21 mouse cellular contexts compared by ENCODE assay signal in the genomic region with DNA sequence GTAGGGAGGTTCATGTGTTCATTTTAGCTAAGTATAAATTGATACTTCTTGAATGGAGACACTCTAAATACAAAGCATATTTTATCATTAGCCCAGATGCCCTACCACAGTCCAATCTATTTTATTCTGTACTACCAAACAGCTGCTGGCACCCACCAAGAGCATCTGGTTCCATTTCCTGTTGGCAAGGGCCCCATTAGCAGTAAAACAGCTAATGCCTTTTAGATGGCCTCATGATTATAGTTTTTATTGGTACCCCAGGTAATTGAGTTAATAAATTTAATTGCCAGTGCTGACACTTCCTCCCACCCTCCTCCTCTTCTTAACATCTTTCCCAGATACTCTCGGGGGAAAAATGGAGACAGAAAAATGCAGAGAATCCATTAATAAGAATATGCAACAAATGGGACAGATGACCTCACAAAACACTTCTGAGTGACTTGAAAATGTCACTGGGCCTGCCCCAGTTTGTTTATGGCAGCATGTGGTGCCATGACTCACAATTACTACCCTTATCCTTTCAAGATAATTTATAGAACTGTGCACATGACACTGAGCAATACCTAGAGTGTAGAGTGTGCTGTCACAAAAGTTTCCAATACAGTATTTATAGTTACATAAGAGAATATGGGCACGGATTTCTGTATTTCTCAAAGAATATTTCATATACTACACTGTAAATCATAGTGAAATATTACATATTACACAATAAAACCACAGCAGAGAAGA.
A peak's percentile ranks its signal among the peaks of the same experiment; 100 is the strongest.
DNase-seq lines count a peak whose midpoint lies in the region; ATAC-seq lines count a peak whose summit lies in the region.
"Had no signal": no experiment of that assay in that cellular context is flagged by ENCODE, and none has a peak within 500 bp of the region (broad histone marks: within the 10 kb centered on the region; RNA-seq: fewer than 3 reads in every experiment).

No protein-coding gene starts in this region.

- no peak overlapping the region for H3K9ac ChIP-seq in hindbrain, embryonic 14.5 days
- no peak overlapping the region for H3K9ac ChIP-seq in hindbrain, embryonic 11.5 days (ENCODE audit: low read depth, low read length)
- H3K9ac ChIP-seq in limb, embryonic 11.5 days (ENCODE audit: low read length): no peak overlapping the region
- H3K9ac ChIP-seq in neural tube, embryonic 14.5 days (replicated peaks; ENCODE audit: low read depth, low read length): no peak overlapping the region
- no peak overlapping the region for H3K9ac ChIP-seq in forebrain, embryonic 11.5 days (ENCODE audit: low read length)
- H3K9ac ChIP-seq: liver, postnatal 0 days had no signal

- 63% methylated on average over 2 of the region's 2 CpGs for WGBS in hindbrain, embryonic 14.5 days
- WGBS in hindbrain, embryonic 11.5 days: 69% methylated on average over 2 of the region's 2 CpGs
- 24% methylated on average over 2 of the region's 2 CpGs for WGBS in limb, embryonic 11.5 days
- WGBS in neural tube, embryonic 14.5 days: 34% methylated on average over 2 of the region's 2 CpGs
- 70% methylated on average over 2 of the region's 2 CpGs for WGBS in forebrain, embryonic 11.5 days

- H3K27me3 ChIP-seq in hindbrain, embryonic 14.5 days (ENCODE audit: control insufficient read depth, insufficient read depth, low read length): no peaks in the 10 kb centered on the region
- H3K27me3 ChIP-seq in hindbrain, embryonic 11.5 days (ENCODE audit: control insufficient read depth, insufficient read depth, low read length): no peaks in the 10 kb centered on the region
- no peaks in the 10 kb centered on the region for H3K27me3 ChIP-seq in limb, embryonic 11.5 days (ENCODE audit: control insufficient read depth, insufficient read depth, low read length)
- H3K27me3 ChIP-seq in neural tube, embryonic 14.5 days (ENCODE audit: control insufficient read depth, insufficient read depth, low read length): no peaks in the 10 kb centered on the region
- H3K27me3 ChIP-seq in forebrain, embryonic 11.5 days (ENCODE audit: control insufficient read depth, insufficient read depth, low read length): no peaks in the 10 kb centered on the region

- H3K4me3 ChIP-seq in hindbrain, embryonic 14.5 days (replicated peaks; ENCODE audit: low read length): no peak overlapping the region
- H3K4me3 ChIP-seq in hindbrain, embryonic 11.5 days (ENCODE audit: low read depth, low read length): no peak overlapping the region
- no peak overlapping the region for H3K4me3 ChIP-seq in limb, embryonic 11.5 days (ENCODE audit: low read depth, low read length)
- no peak overlapping the region for H3K4me3 ChIP-seq in neural tube, embryonic 14.5 days (ENCODE audit: low read depth, low read length)
- H3K4me3 ChIP-seq in forebrain, embryonic 11.5 days (ENCODE audit: low read depth, low read length): no peak overlapping the region
- H3K4me3 ChIP-seq: heart, embryonic 10.5 days; left cerebral cortex, adult 2 months had no signal

- H3K27ac ChIP-seq in hindbrain, embryonic 14.5 days: no peak overlapping the region
- no peak overlapping the region for H3K27ac ChIP-seq in hindbrain, embryonic 11.5 days (ENCODE audit: low read depth, low read length)
- no peak overlapping the region for H3K27ac ChIP-seq in limb, embryonic 11.5 days (replicated peaks; ENCODE audit: low read depth, low read length)
- H3K27ac ChIP-seq in neural tube, embryonic 14.5 days (ENCODE audit: low read depth, low read length): no peak overlapping the region
- no peak overlapping the region for H3K27ac ChIP-seq in forebrain, embryonic 11.5 days (ENCODE audit: low read depth, low read length)
- H3K27ac ChIP-seq: heart, embryonic 10.5 days; left cerebral cortex, adult 2 months; macrophage had no signal

- no peaks in the 10 kb centered on the region for H3K36me3 ChIP-seq in hindbrain, embryonic 14.5 days (replicated peaks; ENCODE audit: control insufficient read depth, insufficient read depth)
- H3K36me3 ChIP-seq in hindbrain, embryonic 11.5 days (ENCODE audit: control insufficient read depth, insufficient read depth, low read length): no peaks in the 10 kb centered on the region
- H3K36me3 ChIP-seq in limb, embryonic 11.5 days (ENCODE audit: control insufficient read depth, insufficient read depth, low read length): no peaks in the 10 kb centered on the region
- no peaks in the 10 kb centered on the region for H3K36me3 ChIP-seq in neural tube, embryonic 14.5 days (ENCODE audit: control insufficient read depth, insufficient read depth, low read length)
- no peaks in the 10 kb centered on the region for H3K36me3 ChIP-seq in forebrain, embryonic 11.5 days (ENCODE audit: control insufficient read depth, insufficient read depth, low read length)
- H3K36me3 ChIP-seq: heart, embryonic 10.5 days had no signal

- H3K4me2 ChIP-seq in hindbrain, embryonic 14.5 days (replicated peaks): no peak overlapping the region
- no peak overlapping the region for H3K4me2 ChIP-seq in hindbrain, embryonic 11.5 days (replicated peaks; ENCODE audit: low read depth, low read length)
- no peak overlapping the region for H3K4me2 ChIP-seq in limb, embryonic 11.5 days (ENCODE audit: low read depth, severe bottlenecking)
- H3K4me2 ChIP-seq in neural tube, embryonic 14.5 days (ENCODE audit: low read depth, low read length): no peak overlapping the region
- H3K4me2 ChIP-seq in forebrain, embryonic 11.5 days (ENCODE audit: low read depth, low read length, severe bottlenecking): no peak overlapping the region
- H3K4me2 ChIP-seq: liver, embryonic 11.5 days; midbrain, embryonic 11.5 days had no signal

- no peaks in the 10 kb centered on the region for H3K4me1 ChIP-seq in hindbrain, embryonic 14.5 days (replicated peaks; ENCODE audit: control insufficient read depth, insufficient read depth, low read length)
- H3K4me1 ChIP-seq in hindbrain, embryonic 11.5 days (replicated peaks; ENCODE audit: control insufficient read depth, insufficient read depth, low read length): no peaks in the 10 kb centered on the region
- no peaks in the 10 kb centered on the region for H3K4me1 ChIP-seq in limb, embryonic 11.5 days (ENCODE audit: control insufficient read depth, insufficient read depth, low read length)
- 0 out of 2 replicates have a peak, but pooled peaks cover 8% of the 10 kb centered on the region for H3K4me1 ChIP-seq in neural tube, embryonic 14.5 days (ENCODE audit: control insufficient read depth, insufficient read depth, low read length)
- no peaks in the 10 kb centered on the region for H3K4me1 ChIP-seq in forebrain, embryonic 11.5 days (replicated peaks; ENCODE audit: control insufficient read depth, insufficient read depth, low read length)
- H3K4me1 ChIP-seq: heart, embryonic 10.5 days had no signal

- no peaks in the 10 kb centered on the region for H3K9me3 ChIP-seq in hindbrain, embryonic 14.5 days (ENCODE audit: control insufficient read depth, low read length)
- no peaks in the 10 kb centered on the region for H3K9me3 ChIP-seq in hindbrain, embryonic 11.5 days (ENCODE audit: control insufficient read depth, low read length)
- H3K9me3 ChIP-seq in limb, embryonic 11.5 days (ENCODE audit: control insufficient read depth, low read length): no peaks in the 10 kb centered on the region
- no peaks in the 10 kb centered on the region for H3K9me3 ChIP-seq in neural tube, embryonic 14.5 days (ENCODE audit: control insufficient read depth, low read length)
- no peaks in the 10 kb centered on the region for H3K9me3 ChIP-seq in forebrain, embryonic 11.5 days (ENCODE audit: control insufficient read depth, low read length)
- H3K9me3 ChIP-seq: heart, embryonic 10.5 days had no signal

- no peak for DNase-seq in hindbrain, embryonic 14.5 days (ENCODE audit: low spot score)
- no peak for DNase-seq in hindbrain, embryonic 11.5 days (ENCODE audit: low spot score)
- DNase-seq in hindlimb bud, embryonic 11.5 days (ENCODE audit: extremely low spot score, low read depth, low spot score): peak; percentile 49
- peak; percentile 25 for DNase-seq in limb, embryonic 11.5 days (ENCODE audit: low spot score)
- DNase-seq in forebrain, embryonic 11.5 days (ENCODE audit: low spot score): no peak
- no peak for DNase-seq in kidney, postnatal 14 days
- DNase-seq: cerebellum, adult 9-10 months; kidney, postnatal 4 days; liver, postnatal 0 days; thymus, adult 2 months; thymus, postnatal 4 days had no signal

- peak; percentile 34; the same call in 1 of the 2 replicates for ATAC-seq in hindbrain, embryonic 14.5 days (ENCODE audit: low FRiP score)
- ATAC-seq in hindbrain, embryonic 11.5 days (ENCODE audit: low FRiP score): no peak
- ATAC-seq in limb, embryonic 11.5 days (ENCODE audit: insufficient number of reproducible peaks, low FRiP score, low TSS enrichment, low read depth): 0 out of 2 replicates have a peak, but pooled peaks have one; percentile 47
- ATAC-seq in neural tube, embryonic 14.5 days (ENCODE audit: low read depth): peak; percentile 96
- ATAC-seq in forebrain, embryonic 11.5 days (replicated peaks; ENCODE audit: low FRiP score): no peak
- ATAC-seq: activated CD4-positive, CD25-positive, alpha-beta regulatory T cell, adult 4 months; forebrain, embryonic 14.5 days; inflammation-experienced regulatory T-cells, adult 6 months; liver, postnatal 0 days; lung, postnatal 0 days had no signal

Comparison
In these comparisons a context has a peak if more than half of its experiments do, and no peak if none do; other contexts are left out.
1. ATAC-seq: peak in hindbrain, embryonic 14.5 days (single experiment), limb, embryonic 11.5 days (single experiment) and neural tube, embryonic 14.5 days (single experiment); none in hindbrain, embryonic 11.5 days (single experiment) and forebrain, embryonic 11.5 days (single experiment).
2. DNase-seq: peak in hindlimb bud, embryonic 11.5 days (single experiment) and limb, embryonic 11.5 days (single experiment); none in hindbrain, embryonic 14.5 days (single experiment), hindbrain, embryonic 11.5 days (single experiment), forebrain, embryonic 11.5 days (single experiment) and kidney, postnatal 14 days (single experiment).